Mouse (Mus musculus): ENCODE measurements around the gene Ang6. TPM values are rescaled to one million over a fixed set of nuclear protein-coding genes. Genes with fewer than 3 reads are reported as not detected.
"Not testable (repeated sequence)": the region's sequence is repeated elsewhere in the genome, so short reads cannot be mapped to it uniquely, and the experiment has no call there.

Ang6 gene
- polyA plus RNA-seq, 1 experiment from 2014 or later, result not detected

GRCm38 (mm10) chr14:43983897-43984296, 18.2 kb downstream of the Ang6 start:
- ATAC-seq, result 0 out of 2 replicates have a peak, but pooled peaks have one; percentile 66
- 0% methylated on average over 3 of the region's 4 CpGs for WGBS
- H3K27ac ChIP-seq (ENCODE audit: low read length), result no peak overlapping the region
- no peaks in the 10 kb centered on the region for H3K4me1 ChIP-seq (ENCODE audit: control insufficient read depth, insufficient read depth, low read length)
- no peaks in the 10 kb centered on the region for H3K27me3 ChIP-seq (ENCODE audit: control insufficient read depth, insufficient read depth, low read depth, low read length)
- H3K4me2 ChIP-seq (ENCODE audit: low read length), result no peak overlapping the region
- H3K9me3 ChIP-seq (replicated peaks; ENCODE audit: control insufficient read depth, low read length, poor library complexity, severe bottlenecking), result no peaks in the 10 kb centered on the region
- no peaks in the 10 kb centered on the region for H3K36me3 ChIP-seq (ENCODE audit: control insufficient read depth, insufficient read depth, low read length)
- H3K9ac ChIP-seq (ENCODE audit: low read depth, low read length), result no peak overlapping the region
- H3K4me3 ChIP-seq (ENCODE audit: low read depth, low read length), result no peak overlapping the region

- Histone ChIP-seq H3K4me3 (ENCODE audit: low read depth, low read length) (no peak overlapping the region), H3K36me3 (ENCODE audit: control insufficient read depth, insufficient read depth, low read length) (no peaks in the 10 kb centered on the region), H3K27me3 (ENCODE audit: control insufficient read depth, insufficient read depth, low read depth, low read length) (no peaks in the 10 kb centered on the region), H3K4me1 (ENCODE audit: control insufficient read depth, insufficient read depth, low read length) (no peaks in the 10 kb centered on the region), H3K27ac (ENCODE audit: low read length) (no peak overlapping the region), H3K9me3 (replicated peaks; ENCODE audit: control insufficient read depth, low read length, poor library complexity, severe bottlenecking) (no peaks in the 10 kb centered on the region), H3K9ac (ENCODE audit: low read depth, low read length) (no peak overlapping the region), H3K4me2 (ENCODE audit: low read length) (no peak overlapping the region)
- no peak for ATAC-seq
- WGBS, result 68% methylated on average over 4 of the region's 4 CpGs
Measured at GRCm38 (mm10) chr14:43983454-43983853, 18.6 kb downstream of the Ang6 start.

DNA sequence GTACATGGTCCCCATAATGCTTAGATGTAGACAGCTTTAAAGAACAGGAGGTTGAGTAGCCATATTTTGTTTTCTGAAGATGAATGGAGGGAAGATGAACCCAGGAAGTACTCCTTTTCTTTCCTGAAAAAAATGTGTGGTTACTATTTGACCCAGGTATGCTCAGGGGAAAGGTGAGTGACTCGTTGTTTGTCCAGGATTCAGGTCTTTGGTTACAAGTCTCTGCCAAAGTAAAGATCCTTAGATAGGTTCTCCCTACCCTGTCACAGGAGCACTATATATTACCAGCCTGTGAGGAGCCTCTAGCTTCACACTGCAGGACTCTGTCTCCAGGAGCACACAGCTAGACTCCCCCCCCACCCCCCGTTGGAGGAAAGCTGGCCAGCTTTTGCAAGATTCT, 45.3 kb downstream of the Ang6 start, which contains the start of gene Ang5:
TSS of gene Ang5 (plus strand) at position 301 of the 400 bp plus-strand sequence.
- not testable (repeated sequence) for H3K4me1 ChIP-seq (ENCODE audit: control insufficient read depth, insufficient read depth, low read length); H3K4me3 ChIP-seq (ENCODE audit: low read depth, low read length); H3K36me3 ChIP-seq (ENCODE audit: control insufficient read depth, insufficient read depth, low read length); H3K9ac ChIP-seq (ENCODE audit: low read depth, low read length); H3K27ac ChIP-seq (ENCODE audit: low read length); ATAC-seq; H3K27me3 ChIP-seq (ENCODE audit: control insufficient read depth, insufficient read depth, low read depth, low read length); H3K9me3 ChIP-seq (replicated peaks; ENCODE audit: control insufficient read depth, low read length, poor library complexity, severe bottlenecking); H3K4me2 ChIP-seq (ENCODE audit: low read length)
- no CpG with 5 or more reads among the region's 2 CpGs for WGBS

GRCm38 (mm10) chr14:43955074-43955473, 47.0 kb downstream of the Ang6 start:
- not testable (repeated sequence) for H3K4me1 ChIP-seq (ENCODE audit: control insufficient read depth, insufficient read depth, low read length); H3K27me3 ChIP-seq (ENCODE audit: control insufficient read depth, insufficient read depth, low read depth, low read length); H3K9me3 ChIP-seq (replicated peaks; ENCODE audit: control insufficient read depth, low read length, poor library complexity, severe bottlenecking); H3K4me2 ChIP-seq (ENCODE audit: low read length); H3K4me3 ChIP-seq (ENCODE audit: low read depth, low read length); H3K36me3 ChIP-seq (ENCODE audit: control insufficient read depth, insufficient read depth, low read length); H3K9ac ChIP-seq (ENCODE audit: low read depth, low read length); H3K27ac ChIP-seq (ENCODE audit: low read length); ATAC-seq
- no CpG with 5 or more reads among the region's 1 CpGs for WGBS

DNA sequence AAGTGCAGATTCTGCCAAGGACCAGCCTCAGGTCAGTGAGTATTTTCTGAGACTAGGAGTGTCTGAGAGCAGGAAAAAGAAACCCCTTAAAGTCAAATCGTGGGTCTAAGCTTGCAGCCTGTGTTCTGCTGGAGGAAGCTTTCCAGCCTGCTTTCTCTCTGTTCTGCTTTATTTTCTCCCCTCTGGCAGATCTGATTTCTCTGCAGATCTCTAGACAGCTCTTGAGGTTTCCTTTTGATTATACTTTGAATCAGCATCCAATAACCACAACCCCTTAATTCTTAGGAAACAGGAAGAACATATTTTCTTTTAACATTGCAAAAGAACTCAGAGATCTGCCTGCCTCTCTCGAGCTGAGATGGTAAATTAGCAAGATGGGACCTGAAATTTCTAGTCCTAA, 48.7 kb downstream of the Ang6 start:
- H3K27ac ChIP-seq (ENCODE audit: low read length); H3K36me3 ChIP-seq (ENCODE audit: control insufficient read depth, insufficient read depth, low read length); H3K9ac ChIP-seq (ENCODE audit: low read depth, low read length); H3K27me3 ChIP-seq (ENCODE audit: control insufficient read depth, insufficient read depth, low read depth, low read length); H3K4me1 ChIP-seq (ENCODE audit: control insufficient read depth, insufficient read depth, low read length); H3K4me3 ChIP-seq (ENCODE audit: low read depth, low read length); H3K9me3 ChIP-seq (replicated peaks; ENCODE audit: control insufficient read depth, low read length, poor library complexity, severe bottlenecking); ATAC-seq; H3K4me2 ChIP-seq (ENCODE audit: low read length): not testable (repeated sequence)
- whole genome bisulfite sequencing, result 48% methylated on average over 2 of the region's 2 CpGs

Other genes starting within 250 kb of the Ang6 start
- not detected in 2 replicates for gene Gm8180, start 217.5 kb downstream of the Ang6 start, polyA plus RNA-seq (2015; fragmentation: Nextera tagmentation; extraction: Ambion mirVana)
- not detected in 2 replicates for gene Ear1, start 126.8 kb downstream of the Ang6 start, polyA plus RNA-seq (2015; fragmentation: Nextera tagmentation; extraction: Ambion mirVana)
- not detected in 2 replicates for gene Ear10, start 78.7 kb downstream of the Ang6 start, polyA plus RNA-seq (2015; fragmentation: Nextera tagmentation; extraction: Ambion mirVana)
- 4.1 and 5.4 TPM in 2 replicates for gene Gm8113, start 76.9 kb downstream of the Ang6 start, polyA plus RNA-seq (2015; fragmentation: Nextera tagmentation; extraction: Ambion mirVana)
- not detected in 2 replicates for gene Ang5, start 45.2 kb downstream of the Ang6 start, polyA plus RNA-seq (2015; fragmentation: Nextera tagmentation; extraction: Ambion mirVana)
- not detected in 2 replicates for gene Ear2, start 100.4 kb upstream of the Ang6 start, polyA plus RNA-seq (2015; fragmentation: Nextera tagmentation; extraction: Ambion mirVana)
- not detected in 2 replicates for gene Gm3327, start 121.6 kb upstream of the Ang6 start, polyA plus RNA-seq (2015; fragmentation: Nextera tagmentation; extraction: Ambion mirVana)
- gene Gm8212, start 195.4 kb upstream of the Ang6 start, polyA plus RNA-seq (2015; fragmentation: Nextera tagmentation; extraction: Ambion mirVana), result not detected in 2 replicates
- not detected in 2 replicates for gene 4930503E14Rik, start 211.0 kb upstream of the Ang6 start, polyA plus RNA-seq (2015; fragmentation: Nextera tagmentation; extraction: Ambion mirVana)